Mouse (Mus musculus) cerebellum, adult 2 months (tissue): Measurements from ENCODE around the gene Tpmt. TPM values are rescaled to one million over a fixed set of nuclear protein-coding genes. Genes with fewer than 3 reads are reported as not detected.
A peak's percentile ranks its signal among the peaks of the same experiment; 100 is the strongest.

Experiments used
- DNase-seq, 2 experiments: peaks; one replicate each; pipeline ENCODE4 v3.0.0; 2021
- H3K27ac ChIP-seq: fragments of 200-500 bp; 2 replicates; pipeline ENCODE4 v1.5.1; 2012; ENCODE audit warnings: low read length, control low read depth, inconsistent platforms; ENCODE audit not compliant: insufficient read depth
- H3K27me3 ChIP-seq: fragments of 200-500 bp; 2 replicates; pipeline ENCODE4 v1.6.1; 2012; ENCODE audit warnings: inconsistent platforms, mild to moderate bottlenecking, low read length, moderate library complexity; ENCODE audit not compliant: control insufficient read depth, insufficient read depth
- H3K4me1 ChIP-seq: fragments of 200-500 bp; 2 replicates; pipeline ENCODE4 v1.6.1; 2011; ENCODE audit warnings: low read length; ENCODE audit not compliant: control insufficient read depth, insufficient read depth
- H3K4me3 ChIP-seq: fragments of 200-500 bp; replicated peaks from 2 replicates; pipeline ENCODE3; 2011; ENCODE audit warnings: mild to moderate bottlenecking, low read depth, low read length, control low read depth; ENCODE audit not compliant: insufficient read depth
- CTCF ChIP-seq: fragments of 200-500 bp; IDR thresholded peaks from 2 replicates; pipeline ENCODE4 v1.5.1; 2011; ENCODE audit warnings: low read depth, mild to moderate bottlenecking, control low read depth, low read length, moderate library complexity, borderline replicate concordance; ENCODE audit not compliant: insufficient read depth
- POLR2A ChIP-seq: fragments of 200-500 bp; IDR thresholded peaks from 2 replicates; pipeline ENCODE4 v1.6.1; 2011; ENCODE audit warnings: low read length, control low read depth, borderline replicate concordance; ENCODE audit not compliant: insufficient read depth
- WGBS: fragments of 180-500 bp; shearing (Covaris S2); methylation state at CpG from one replicate; pipeline ENCODE4 v1.1.7; 2018; 5-methylcytosine and 5-hydroxymethylcytosine counted together
- polyA plus RNA-seq: library from polyadenylated mRNA; depleted of rRNA; stranded (reverse); fragments of >200 nt; gene quantifications from 2 replicates; pipeline ENCODE4 v1.2.3, GENCODE M21; 2012

The Tpmt gene
- polyA plus RNA-seq, 1 experiment: 17.4 TPM

GRCm38 (mm10) chr13:47013740-47014139 is 30.8 kb downstream of the Tpmt start:
- peak in 1 of 2 experiments; percentile 18 for DNase-seq
- TF ChIP-seq CTCF (no peak), POLR2A (no peak)
- H3K4me3 ChIP-seq: no peak overlapping the region
- 82% methylated on average over 10 of the region's 10 CpGs for WGBS
- H3K4me1 ChIP-seq: no peaks in the 10 kb centered on the region
- H3K27me3 ChIP-seq: no peaks in the 10 kb centered on the region
- H3K27ac ChIP-seq: no peak overlapping the region

GRCm38 (mm10) chr13:47001590-47001989 is 42.9 kb downstream of the Tpmt start:
- Histone ChIP-seq H3K27me3 (no peaks in the 10 kb centered on the region), H3K27ac (no peak overlapping the region), H3K4me1 (no peaks in the 10 kb centered on the region), H3K4me3 (no peak overlapping the region)
- DNase-seq: no peak
- 95% methylated on average over 4 of the region's 4 CpGs for WGBS
- TF ChIP-seq CTCF: no peak
- no peak for TF ChIP-seq POLR2A

GRCm38 (mm10) chr13:46999498-46999897 is 45.0 kb downstream of the Tpmt start:
- TF ChIP-seq CTCF (no peak), POLR2A (no peak)

GRCm38 (mm10) chr13:46997355-46997754 is 47.2 kb downstream of the Tpmt start:
- peaks cover 9% of the 10 kb centered on the region for H3K4me1 ChIP-seq
- TF ChIP-seq POLR2A (no peak), CTCF (no peak)
- no peak overlapping the region for H3K27ac ChIP-seq
- DNase-seq: no peak
- no peaks in the 10 kb centered on the region for H3K27me3 ChIP-seq
- WGBS: 62% methylated on average over 4 of the region's 4 CpGs
- H3K4me3 ChIP-seq: no peak overlapping the region

More at GRCm38 (mm10) chr13:46999498-46999897, 45.0 kb downstream of the Tpmt start:
- no peaks in the 10 kb centered on the region for H3K27me3 ChIP-seq
- no peak overlapping the region for H3K27ac ChIP-seq
- no peak for DNase-seq
- H3K4me1 ChIP-seq: no peaks in the 10 kb centered on the region
- H3K4me3 ChIP-seq: no peak overlapping the region
- WGBS: 57% methylated on average over 5 of the region's 5 CpGs

- Histone ChIP-seq H3K27me3 (no peaks in the 10 kb centered on the region), H3K4me3 (no peak overlapping the region), H3K4me1 (peaks cover 9% of the 10 kb centered on the region), H3K27ac (no peak overlapping the region)
- DNase-seq: peak in 1 of 2 experiments; percentile 82
- 9% methylated on average over 2 of the region's 2 CpGs for WGBS
- no peak for TF ChIP-seq POLR2A
- no peak for TF ChIP-seq CTCF
Observed at GRCm38 (mm10) chr13:46993274-46993551, 51.3 kb downstream of the Tpmt start.

GRCm38 (mm10) chr13:46992516-46993273 is 51.8 kb downstream of the Tpmt start:
- Histone ChIP-seq H3K27me3 (no peaks in the 10 kb centered on the region), H3K27ac (peak overlapping the region; percentile 12; the same call in 1 of the 2 replicates), H3K4me3 (no peak overlapping the region), H3K4me1 (peaks cover 11% of the 10 kb centered on the region)
- peak; percentile 76 to 80 for DNase-seq
- WGBS: 12% methylated on average over 7 of the region's 7 CpGs
- TF ChIP-seq CTCF: no peak
- TF ChIP-seq POLR2A: no peak

GRCm38 (mm10) chr13:46990376-46991011 is 54.0 kb downstream of the Tpmt start:
- H3K4me1 ChIP-seq: peaks cover 11% of the 10 kb centered on the region
- 19% methylated on average over 4 of the region's 4 CpGs for WGBS
- no peak overlapping the region for H3K4me3 ChIP-seq
- H3K27ac ChIP-seq: no peak overlapping the region
- H3K27me3 ChIP-seq: no peaks in the 10 kb centered on the region
- TF ChIP-seq POLR2A (no peak), CTCF (no peak)
- peak; percentile 37 to 56 for DNase-seq

GRCm38 (mm10) chr13:46987941-46988340 is 56.6 kb downstream of the Tpmt start:
- WGBS: 42% methylated on average over 8 of the region's 8 CpGs
- no peak for DNase-seq
- H3K4me3 ChIP-seq: no peak overlapping the region
- H3K27me3 ChIP-seq: no peaks in the 10 kb centered on the region
- peaks cover 6% of the 10 kb centered on the region for H3K4me1 ChIP-seq
- no peak overlapping the region for H3K27ac ChIP-seq
- no peak for TF ChIP-seq CTCF
- no peak for TF ChIP-seq POLR2A
